Mouse (Mus musculus) liver, adult 2 months (tissue): ENCODE data around the gene Trhde.

Source experiments
- CTCF ChIP-seq: fragments of 200-500 bp; IDR thresholded peaks from 2 replicates; pipeline ENCODE4 v1.5.1; 2011; ENCODE audit warnings: low read depth, low read length, control low read depth
- POLR2A ChIP-seq: fragments of 200-500 bp; IDR thresholded peaks from 2 replicates; pipeline ENCODE4 v1.6.1; 2011; ENCODE audit warnings: low read length, control low read depth; ENCODE audit not compliant: insufficient read depth; ENCODE audit errors: extremely low read depth

GRCm38 (mm10) chr10:114405260-114405659 is 396.8 kb downstream of the Trhde start:
- no peak for TF ChIP-seq POLR2A
- TF ChIP-seq CTCF, result no peak
